Mouse (Mus musculus): ENCODE data around the gene Syne1. TPM values are rescaled to one million over a fixed set of nuclear protein-coding genes. Genes with fewer than 3 reads are reported as not detected.

The Syne1 gene
- polyA plus RNA-seq, 1 experiment from 2014 or later: 3.5 TPM

DNA sequence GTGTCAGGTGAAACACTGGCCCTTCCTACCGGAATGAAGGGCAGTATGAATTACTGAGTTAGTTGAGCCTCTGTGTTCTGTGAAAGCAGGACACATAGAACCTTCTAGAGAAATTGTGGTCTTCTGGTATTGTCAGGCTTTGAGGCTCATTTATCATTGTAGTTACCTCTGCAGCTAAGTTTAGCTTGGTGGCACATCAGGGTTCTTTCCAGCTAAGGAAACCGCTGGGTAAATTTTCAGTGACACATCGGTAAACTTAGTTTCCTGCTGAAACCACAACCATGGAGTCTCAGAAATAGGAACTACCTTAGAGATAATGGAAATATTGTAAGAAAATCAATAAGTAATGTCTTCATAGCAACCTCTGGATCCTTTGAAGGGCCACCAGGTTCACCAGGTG is 573.9 kb downstream of the Syne1 start:
- Histone ChIP-seq H3K4me3 (no peak overlapping the region), H3K27ac (no peak overlapping the region), H3K9me3 (replicated peaks) (no peaks in the 10 kb centered on the region), H3K27me3 (ENCODE audit: low read depth, poor library complexity, severe bottlenecking) (no peaks in the 10 kb centered on the region), H3K36me3 (no peaks in the 10 kb centered on the region), H3K4me1 (no peaks in the 10 kb centered on the region)
- WGBS: 96% methylated on average over 3 of the region's 3 CpGs
- DNase-seq (ENCODE audit: low spot score): no peak

DNA sequence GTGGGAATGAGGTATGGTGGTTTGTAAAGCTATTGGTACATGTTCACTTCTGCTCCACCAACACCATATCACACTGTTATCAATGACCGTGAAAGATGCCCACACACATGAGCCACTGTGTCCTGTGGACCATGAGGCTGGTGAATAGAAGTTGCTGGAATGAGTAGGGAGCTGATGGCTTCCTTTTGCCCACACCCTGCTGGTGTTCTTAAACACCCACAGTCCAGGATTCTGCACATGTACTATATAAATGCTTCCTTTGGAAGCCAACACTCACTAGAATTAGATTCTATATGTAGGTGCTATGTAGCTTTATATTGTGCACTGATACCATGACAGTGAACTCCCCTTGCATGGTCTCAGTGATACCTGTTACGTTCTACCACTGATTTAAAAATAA is 574.7 kb downstream of the Syne1 start:
- DNase-seq (ENCODE audit: low spot score): no peak
- H3K4me1 ChIP-seq: no peaks in the 10 kb centered on the region
- no peaks in the 10 kb centered on the region for H3K27me3 ChIP-seq (ENCODE audit: low read depth, poor library complexity, severe bottlenecking)
- no peak overlapping the region for H3K27ac ChIP-seq
- WGBS: 94% methylated on average over 2 of the region's 2 CpGs
- H3K4me3 ChIP-seq: no peak overlapping the region
- H3K36me3 ChIP-seq: no peaks in the 10 kb centered on the region
- H3K9me3 ChIP-seq (replicated peaks): no peaks in the 10 kb centered on the region

DNA sequence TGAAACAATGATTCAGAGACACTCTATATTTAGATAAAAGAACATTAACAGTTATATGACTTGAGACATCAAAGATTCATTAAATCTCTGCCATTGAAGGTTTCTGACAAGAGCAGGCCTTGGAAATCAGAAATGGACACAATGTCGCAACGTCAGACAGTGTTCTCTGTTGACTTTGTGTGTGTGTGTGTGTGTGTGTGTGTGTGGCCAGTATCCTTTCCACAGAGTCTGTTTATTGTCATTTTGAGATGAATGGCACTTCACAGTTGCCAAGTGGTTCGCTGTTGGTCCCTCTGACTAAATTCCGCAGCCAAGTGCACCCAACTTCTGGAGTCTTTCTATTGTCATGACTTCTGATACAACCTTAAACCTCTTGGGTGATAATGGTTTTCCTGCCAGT is 577.0 kb downstream of the Syne1 start:
- Histone ChIP-seq H3K36me3 (no peaks in the 10 kb centered on the region), H3K4me3 (no peak overlapping the region), H3K4me1 (no peaks in the 10 kb centered on the region), H3K9me3 (replicated peaks) (no peaks in the 10 kb centered on the region), H3K27me3 (ENCODE audit: low read depth, poor library complexity, severe bottlenecking) (no peaks in the 10 kb centered on the region), H3K27ac (no peak overlapping the region)
- WGBS: 96% methylated on average over 4 of the region's 4 CpGs
- no peak for DNase-seq (ENCODE audit: low spot score)

DNA sequence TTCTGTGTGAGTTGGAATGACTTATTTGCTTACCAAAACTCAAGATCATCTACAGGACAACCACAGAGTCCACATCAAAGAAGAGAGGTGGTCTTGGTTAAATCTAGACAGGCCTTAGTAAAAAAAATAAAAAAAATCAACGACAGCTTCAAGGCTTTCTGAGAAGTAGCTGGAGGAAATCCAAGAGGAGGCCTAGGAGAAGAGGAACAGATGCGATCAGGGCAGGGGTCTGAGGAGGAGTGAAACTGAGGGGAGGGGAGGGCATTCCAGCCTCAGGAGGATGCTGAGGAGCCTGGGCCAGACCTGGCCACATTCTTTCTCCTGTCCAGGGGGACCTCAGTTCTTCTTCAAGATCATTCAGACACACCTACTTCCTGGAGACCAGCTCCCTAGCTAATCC is 579.3 kb downstream of the Syne1 start:
- Histone ChIP-seq H3K27me3 (ENCODE audit: low read depth, poor library complexity, severe bottlenecking) (no peaks in the 10 kb centered on the region), H3K4me3 (no peak overlapping the region), H3K27ac (no peak overlapping the region), H3K36me3 (no peaks in the 10 kb centered on the region), H3K9me3 (replicated peaks) (no peaks in the 10 kb centered on the region), H3K4me1 (no peaks in the 10 kb centered on the region)
- 79% methylated on average over 2 of the region's 2 CpGs for WGBS
- no peak for DNase-seq (ENCODE audit: low spot score)

DNA sequence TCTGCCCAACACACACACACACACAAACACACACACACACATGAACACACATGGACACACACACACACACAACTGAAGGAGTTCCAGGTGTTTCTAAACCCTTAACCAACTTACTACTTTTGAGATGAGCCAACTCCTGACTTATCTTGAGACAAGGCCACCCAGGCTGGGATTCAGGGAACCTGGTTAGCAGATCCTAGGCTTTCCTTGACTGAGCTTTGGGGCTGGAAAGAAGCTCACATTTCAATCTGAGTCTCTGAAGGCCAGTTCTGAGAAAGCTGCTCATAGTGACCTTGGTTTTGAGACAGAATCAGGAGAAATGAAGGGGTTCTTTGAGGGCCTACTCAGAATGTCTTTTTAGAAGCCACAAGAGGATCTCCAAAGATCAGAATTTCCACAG is 579.7 kb downstream of the Syne1 start:
- no peak overlapping the region for H3K27ac ChIP-seq
- H3K27me3 ChIP-seq (ENCODE audit: low read depth, poor library complexity, severe bottlenecking): no peaks in the 10 kb centered on the region
- H3K36me3 ChIP-seq: no peaks in the 10 kb centered on the region
- no peaks in the 10 kb centered on the region for H3K9me3 ChIP-seq (replicated peaks)
- H3K4me3 ChIP-seq: no peak overlapping the region
- no peak for DNase-seq (ENCODE audit: low spot score)
- H3K4me1 ChIP-seq: no peaks in the 10 kb centered on the region

DNA sequence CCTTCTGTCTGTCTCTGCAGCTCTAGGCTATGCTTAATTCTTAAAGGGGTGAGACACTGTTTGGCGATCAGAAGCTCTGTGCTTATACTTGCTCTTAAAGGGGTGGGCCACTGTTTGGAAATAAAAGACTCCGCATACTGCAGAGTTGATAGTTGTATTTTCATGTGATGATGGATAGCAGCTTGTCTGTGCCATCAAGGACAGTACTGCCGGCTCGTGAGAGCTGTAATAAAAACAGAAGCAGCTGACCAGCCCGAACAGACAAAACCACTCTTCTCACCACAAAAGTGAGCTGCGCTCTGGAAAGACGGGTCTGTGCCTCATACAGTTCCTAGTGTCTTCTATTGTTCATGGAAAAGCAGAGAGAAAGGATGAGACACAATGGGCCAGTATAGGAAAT is 580.1 kb downstream of the Syne1 start:
- H3K27ac ChIP-seq: no peak overlapping the region
- H3K4me3 ChIP-seq: no peak overlapping the region
- H3K9me3 ChIP-seq (replicated peaks): no peaks in the 10 kb centered on the region
- no peaks in the 10 kb centered on the region for H3K36me3 ChIP-seq
- no peak for DNase-seq (ENCODE audit: low spot score)
- no peaks in the 10 kb centered on the region for H3K27me3 ChIP-seq (ENCODE audit: low read depth, poor library complexity, severe bottlenecking)
- 81% methylated on average over 7 of the region's 7 CpGs for WGBS
- no peaks in the 10 kb centered on the region for H3K4me1 ChIP-seq

Other genes with a start within 250 kb of the Syne1 start
- 2.0 and 2.2 TPM in 2 replicates for gene Myct1, start 42.3 kb upstream of the Syne1 start, polyA plus RNA-seq (2016; fragmentation: Nextera tagmentation; extraction: Ambion mirVana)
- gene Vip, start 87.7 kb upstream of the Syne1 start, polyA plus RNA-seq (2016; fragmentation: Nextera tagmentation; extraction: Ambion mirVana): not detected in 2 replicates

Measured in limb, embryonic 10.5 days (tissue).